Mouse (Mus musculus): Measurements from ENCODE around the gene Rnf41.
A peak's percentile ranks its signal among the peaks of the same experiment; 100 is the strongest.

The Rnf41 gene

GRCm38 (mm10) chr10:128429052-128429451 is 17.6 kb downstream of the Rnf41 start:
- no peak for DNase-seq (ENCODE audit: inconsistent ontology term)

GRCm38 (mm10) chr10:128429454-128429853 is 18.0 kb downstream of the Rnf41 start:
- no peak for DNase-seq (ENCODE audit: inconsistent ontology term)

GRCm38 (mm10) chr10:128433417-128433816 is 22.0 kb downstream of the Rnf41 start:
- DNase-seq (ENCODE audit: inconsistent ontology term), result no peak

GRCm38 (mm10) chr10:128434681-128435080 is 23.2 kb downstream of the Rnf41 start:
- no peak for DNase-seq (ENCODE audit: inconsistent ontology term)

- DNase-seq (ENCODE audit: inconsistent ontology term), result peak; percentile 73
Observed at GRCm38 (mm10) chr10:128435186-128435823, 23.8 kb downstream of the Rnf41 start.

- no peak for DNase-seq (ENCODE audit: inconsistent ontology term)
Observed at GRCm38 (mm10) chr10:128435873-128436272, 24.4 kb downstream of the Rnf41 start.

DNA sequence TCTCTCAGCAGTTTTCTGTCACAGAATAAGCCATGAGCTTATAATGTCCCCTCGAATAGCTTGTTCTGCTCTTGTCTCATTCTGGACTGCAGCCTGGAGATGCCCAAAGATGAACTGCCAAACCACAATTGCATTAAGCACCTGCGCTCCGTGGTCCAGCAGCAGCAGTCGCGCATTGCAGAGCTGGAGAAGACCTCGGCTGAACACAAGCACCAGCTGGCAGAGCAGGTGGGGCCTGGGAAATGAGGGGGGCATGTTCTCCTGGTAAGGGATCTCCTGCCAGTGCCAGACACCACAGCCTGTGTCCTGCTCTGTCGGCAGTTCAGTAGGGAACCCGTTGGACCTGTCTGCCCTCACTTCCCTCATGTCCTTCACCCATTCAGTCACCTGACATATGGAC is 24.9 kb downstream of the Rnf41 start:
- DNase-seq (ENCODE audit: inconsistent ontology term), result no peak

- no peak for DNase-seq (ENCODE audit: inconsistent ontology term)
Observed at GRCm38 (mm10) chr10:128438675-128439279, 27.3 kb downstream of the Rnf41 start.

DNA sequence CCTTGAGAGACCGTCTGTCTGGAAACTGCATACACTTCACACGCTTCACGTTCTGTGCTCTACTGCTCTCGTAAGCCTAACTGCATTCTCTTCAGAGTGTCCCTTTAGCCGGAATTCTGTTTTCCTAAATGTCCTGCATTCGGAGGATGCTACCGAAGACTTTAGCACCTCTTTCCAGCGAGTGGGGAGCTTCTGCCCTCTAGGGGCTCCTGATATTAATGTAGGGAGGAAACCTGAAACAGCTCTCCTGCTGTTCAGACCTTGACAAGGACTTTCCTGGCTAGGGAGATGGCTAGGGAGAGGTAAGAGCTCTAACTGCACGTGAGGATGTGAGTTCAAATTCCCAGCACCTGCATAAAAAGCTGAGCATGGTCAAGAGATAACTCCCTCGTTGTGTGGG is 28.9 kb downstream of the Rnf41 start:
- peak; percentile 37 for DNase-seq (ENCODE audit: inconsistent ontology term)

- DNase-seq (ENCODE audit: inconsistent ontology term), result peak; percentile 55
Observed at GRCm38 (mm10) chr10:128441324-128442119, 30.1 kb downstream of the Rnf41 start.

DNA sequence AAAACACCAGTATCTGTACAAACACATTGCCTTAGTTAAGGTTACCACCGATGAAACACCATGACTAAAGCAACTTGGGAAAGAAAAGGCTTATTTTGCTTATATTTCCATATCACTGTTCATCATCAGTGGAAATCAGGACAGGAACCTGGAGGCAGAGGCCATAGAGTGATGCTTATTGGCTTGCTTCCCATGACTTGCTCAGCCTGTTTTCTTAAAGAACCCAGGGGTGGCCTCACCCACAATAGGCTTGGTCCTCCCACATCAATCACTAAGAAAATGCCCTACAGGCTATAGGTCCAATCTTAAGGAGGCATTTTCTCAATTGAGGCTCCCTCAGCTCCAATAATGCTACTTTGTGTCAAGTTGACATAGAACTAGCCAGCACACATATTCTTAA is 31.3 kb downstream of the Rnf41 start:
- no peak for DNase-seq (ENCODE audit: inconsistent ontology term)

- DNase-seq (ENCODE audit: inconsistent ontology term), result no peak
Observed at GRCm38 (mm10) chr10:128444354-128444753, 32.9 kb downstream of the Rnf41 start.

DNA sequence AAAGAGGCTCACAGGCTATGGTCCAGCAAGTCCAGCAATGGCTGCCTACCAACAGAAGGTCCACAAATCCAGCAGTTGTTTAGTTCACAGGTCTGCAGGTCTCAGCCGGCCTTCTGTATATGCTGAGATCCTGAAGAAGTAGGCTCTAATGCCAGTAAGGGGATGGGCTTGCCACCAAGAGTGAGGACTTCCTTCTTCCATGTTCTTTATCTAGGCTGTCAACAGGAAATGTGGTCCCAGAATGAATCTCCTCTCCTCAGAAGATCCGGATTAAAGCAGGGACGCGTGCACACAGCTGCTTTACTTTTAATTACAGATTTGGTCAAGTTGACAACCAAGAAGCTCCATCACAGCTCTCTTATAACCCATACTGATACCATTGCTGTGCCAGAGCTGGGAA is 34.0 kb downstream of the Rnf41 start:
- DNase-seq (ENCODE audit: inconsistent ontology term), result no peak

DNA sequence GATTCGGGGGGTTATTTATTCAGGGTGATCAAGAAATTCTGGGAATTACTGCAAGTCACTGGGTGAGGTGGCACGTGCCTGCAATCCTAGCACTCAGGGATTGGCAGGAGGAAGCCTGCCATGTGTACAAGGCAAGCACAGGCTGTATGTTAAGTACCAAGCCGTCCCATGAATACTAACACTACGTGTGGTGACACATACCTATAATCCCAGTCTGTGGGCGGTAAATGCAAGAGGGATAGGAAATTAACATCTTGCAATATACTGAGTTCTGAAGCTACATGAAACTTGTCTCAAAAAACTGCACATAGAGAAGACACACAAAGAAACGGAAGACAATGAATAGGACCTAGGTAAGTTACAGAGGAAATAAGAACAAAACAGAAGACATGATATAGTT is 39.6 kb downstream of the Rnf41 start:
- DNase-seq (ENCODE audit: inconsistent ontology term), result no peak

GRCm38 (mm10) chr10:128454471-128454870 is 43.0 kb downstream of the Rnf41 start:
- DNase-seq (ENCODE audit: inconsistent ontology term), result no peak

- peak; percentile 70 for DNase-seq (ENCODE audit: inconsistent ontology term)
Observed at GRCm38 (mm10) chr10:128455280-128455679, 43.8 kb downstream of the Rnf41 start.

DNA sequence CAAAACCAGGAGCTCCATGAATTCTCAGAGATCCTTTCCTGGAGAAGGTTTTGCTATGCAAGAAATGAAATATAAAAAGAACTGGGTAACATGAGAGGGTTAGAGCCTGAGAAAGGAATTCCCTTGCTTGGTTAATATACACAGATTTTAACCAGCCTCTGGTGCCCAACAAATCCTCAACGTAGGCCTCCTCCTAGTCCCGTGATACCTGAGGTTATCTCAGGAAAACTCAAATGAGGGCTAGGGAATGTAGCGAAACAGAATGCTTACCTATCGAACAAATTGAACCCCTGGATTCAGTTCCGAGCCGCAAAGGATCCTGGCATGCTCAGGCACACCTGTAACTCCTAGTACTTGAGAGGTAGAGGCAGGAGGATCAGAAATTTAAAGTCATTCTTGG is 46.2 kb downstream of the Rnf41 start:
- DNase-seq (ENCODE audit: inconsistent ontology term), result no peak

GRCm38 (mm10) chr10:128458348-128458718 is 46.9 kb downstream of the Rnf41 start:
- DNase-seq (ENCODE audit: inconsistent ontology term), result peak; percentile 87

- DNase-seq (ENCODE audit: inconsistent ontology term), result peak; percentile 90
Observed at GRCm38 (mm10) chr10:128458719-128459408, 47.4 kb downstream of the Rnf41 start, which contains the start of gene Smarcc2. Gene Smarcc2, plus strand, starts transcription at chr10:128459248.

GRCm38 (mm10) chr10:128459409-128460269 is 48.2 kb downstream of the Rnf41 start:
- DNase-seq (ENCODE audit: inconsistent ontology term), result peak; percentile 45

GRCm38 (mm10) chr10:128460270-128460630 is 48.8 kb downstream of the Rnf41 start:
- DNase-seq (ENCODE audit: inconsistent ontology term), result no peak

Measured in Muller cell, postnatal 12 days (primary cell).